Mouse (Mus musculus): ENCODE measurements around the gene Pgm2. TPM values are rescaled to one million over a fixed set of nuclear protein-coding genes. Genes with fewer than 3 reads are reported as not detected.

Pgm2 gene
- 7.6 TPM in 2 replicates for polyA plus RNA-seq (2012; rRNA removed)

DNA sequence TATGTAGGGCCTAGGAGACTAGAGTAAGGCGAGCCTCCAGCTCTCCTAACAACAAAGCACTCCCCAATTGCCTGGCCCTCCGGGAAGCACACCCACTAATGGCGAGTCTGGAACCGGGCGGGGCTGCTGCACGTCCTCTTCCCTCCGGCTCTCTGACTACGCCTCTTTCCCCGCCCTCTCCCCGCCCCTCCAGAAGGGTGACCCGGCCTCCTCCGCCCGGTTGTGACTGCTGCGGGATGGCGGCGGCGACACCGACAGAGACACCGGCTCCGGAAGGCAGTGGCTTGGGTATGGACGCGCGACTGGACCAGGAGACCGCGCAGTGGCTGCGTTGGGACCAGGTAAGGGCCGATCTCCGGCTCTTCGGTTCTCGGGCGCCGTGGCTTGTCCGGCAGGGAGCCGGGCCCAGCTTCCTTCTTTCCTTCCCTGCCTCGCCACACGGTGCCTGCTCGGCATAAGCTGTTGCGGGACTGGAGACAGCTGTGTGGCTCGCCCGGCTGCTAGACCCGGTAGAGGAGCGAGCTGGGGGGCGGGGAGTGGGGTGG, at the start of gene Pgm2:
TSS of gene Pgm2 (plus strand) at position 203 of the 545 bp plus-strand sequence.
- Histone ChIP-seq H3K36me3 (ENCODE audit: control insufficient read depth, insufficient read depth, low read length) (no peaks in the 10 kb centered on the region), H3K4me1 (ENCODE audit: control insufficient read depth, insufficient read depth, low read length) (no peaks in the 10 kb centered on the region), H3K27ac (ENCODE audit: insufficient read depth, low read depth, low read length) (no peak within 1 kb of the TSS; the same call in 1 of the 2 replicates), H3K4me3 (ENCODE audit: insufficient read depth, low read depth, low read length) (peak within 1 kb of the TSS; percentile 68), H3K27me3 (replicated peaks; ENCODE audit: control insufficient read depth, insufficient read depth, low read length) (no peaks in the 10 kb centered on the region)
- TF ChIP-seq CTCF (conservative IDR thresholded peaks at IDR 0.05; ENCODE audit: insufficient read depth, insufficient read length, low read depth, low read length), result no peak
- TF ChIP-seq POLR2A (IDR thresholded peaks at IDR 0.05; ENCODE audit: low read depth, low read length), result peak; percentile 12
- under 1% methylated on average over 43 of the region's 43 CpGs for WGBS
- peak; percentile 89 for DNase-seq

DNA sequence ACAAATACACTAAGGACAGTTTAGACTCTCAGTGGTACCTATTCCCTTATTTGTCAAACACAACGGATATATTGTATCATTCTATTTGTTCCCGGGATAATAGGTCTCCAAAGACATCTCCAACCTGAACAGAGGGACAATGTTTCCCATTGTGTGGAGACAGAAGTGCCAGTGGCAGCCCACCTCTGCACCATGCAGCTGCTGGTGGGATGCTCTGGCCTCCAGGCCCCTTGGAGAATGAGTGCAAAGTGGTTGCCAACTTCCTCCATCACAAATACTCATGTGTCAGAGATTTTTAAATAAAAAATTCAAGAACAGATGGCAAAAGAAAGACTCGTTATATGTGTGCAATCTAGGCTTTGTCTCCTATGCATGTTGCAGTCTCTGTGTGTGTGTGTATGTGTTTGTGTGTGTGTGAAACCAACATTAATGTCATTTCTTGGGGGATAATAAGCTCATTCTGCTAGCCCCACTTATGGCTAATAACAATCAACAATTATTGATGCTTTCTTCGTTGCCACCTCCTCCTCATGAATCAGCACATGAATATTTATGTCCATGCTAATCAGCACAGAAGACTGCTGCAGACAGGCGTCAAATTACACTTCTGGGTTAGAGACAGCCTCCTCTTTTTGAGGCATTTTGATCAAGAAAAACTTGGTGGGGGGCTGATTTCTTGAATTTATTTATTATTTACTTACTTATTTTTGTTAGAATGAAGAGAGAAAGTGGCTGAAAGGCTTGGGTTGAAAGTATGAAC, 48.9 kb upstream of the Pgm2 start:
- DNase-seq, result no peak
- Histone ChIP-seq H3K4me3 (ENCODE audit: insufficient read depth, low read depth, low read length) (no peak overlapping the region), H3K4me1 (ENCODE audit: control insufficient read depth, insufficient read depth, low read length) (no peaks in the 10 kb centered on the region), H3K27me3 (replicated peaks; ENCODE audit: control insufficient read depth, insufficient read depth, low read length) (no peaks in the 10 kb centered on the region; the same call in 1 of the 2 replicates), H3K27ac (ENCODE audit: insufficient read depth, low read depth, low read length) (no peak overlapping the region), H3K36me3 (ENCODE audit: control insufficient read depth, insufficient read depth, low read length) (no peaks in the 10 kb centered on the region)
- 80% methylated on average over 5 of the region's 5 CpGs for WGBS
- TF ChIP-seq CTCF (conservative IDR thresholded peaks at IDR 0.05; ENCODE audit: insufficient read depth, insufficient read length, low read depth, low read length), result no peak

DNA sequence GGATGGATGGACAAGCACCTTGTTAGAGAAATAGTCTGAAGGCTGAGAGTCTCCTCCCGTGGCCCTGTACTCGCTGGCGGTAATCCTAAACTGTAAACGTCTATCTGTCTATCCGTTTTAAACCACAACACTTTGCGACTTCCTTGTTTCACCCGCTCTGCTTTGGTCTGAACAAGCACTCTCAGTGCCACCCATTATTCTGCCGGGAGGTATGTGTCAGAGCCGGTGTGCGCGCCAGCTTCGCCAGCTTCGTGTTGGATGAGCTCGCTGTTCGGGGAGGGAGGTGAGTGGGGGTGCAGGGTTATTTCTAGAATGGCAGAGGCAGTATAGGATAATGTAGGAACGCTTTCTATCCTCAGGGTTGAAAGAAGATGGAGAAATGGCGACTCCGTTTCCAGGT, 48.0 kb upstream of the Pgm2 start:
- Histone ChIP-seq H3K36me3 (ENCODE audit: control insufficient read depth, insufficient read depth, low read length) (no peaks in the 10 kb centered on the region), H3K27ac (ENCODE audit: insufficient read depth, low read depth, low read length) (no peak overlapping the region), H3K4me3 (ENCODE audit: insufficient read depth, low read depth, low read length) (no peak overlapping the region), H3K27me3 (replicated peaks; ENCODE audit: control insufficient read depth, insufficient read depth, low read length) (no peaks in the 10 kb centered on the region; the same call in 1 of the 2 replicates), H3K4me1 (ENCODE audit: control insufficient read depth, insufficient read depth, low read length) (no peaks in the 10 kb centered on the region)
- WGBS, result 85% methylated on average over 18 of the region's 18 CpGs
- DNase-seq, result no peak
- TF ChIP-seq POLR2A (IDR thresholded peaks at IDR 0.05; ENCODE audit: low read depth, low read length) (no peak), CTCF (conservative IDR thresholded peaks at IDR 0.05; ENCODE audit: insufficient read depth, insufficient read length, low read depth, low read length) (no peak)

DNA sequence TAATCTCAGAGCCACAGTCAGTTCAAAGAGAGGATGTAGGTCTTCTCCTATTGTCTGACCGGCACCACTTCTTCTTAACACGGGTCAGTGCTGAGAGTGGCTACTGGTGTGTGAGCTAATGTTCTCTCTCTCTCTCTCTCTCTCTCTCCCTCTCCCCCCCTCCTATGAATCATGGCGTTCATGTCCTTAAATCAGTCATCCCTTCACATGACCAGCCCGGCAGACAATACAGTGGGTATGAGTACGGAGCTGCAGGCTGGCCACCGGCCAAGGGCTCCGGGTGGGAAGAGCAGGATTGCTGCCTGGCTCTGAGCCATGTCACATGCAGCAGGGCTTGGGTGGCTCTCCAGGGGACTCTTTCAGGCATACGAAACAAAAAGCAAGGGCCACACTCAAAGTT, 47.2 kb upstream of the Pgm2 start:
- TF ChIP-seq CTCF (conservative IDR thresholded peaks at IDR 0.05; ENCODE audit: insufficient read depth, insufficient read length, low read depth, low read length) (no peak), POLR2A (IDR thresholded peaks at IDR 0.05; ENCODE audit: low read depth, low read length) (no peak)
- Histone ChIP-seq H3K27me3 (replicated peaks; ENCODE audit: control insufficient read depth, insufficient read depth, low read length) (no peaks in the 10 kb centered on the region; the same call in 1 of the 2 replicates), H3K27ac (ENCODE audit: insufficient read depth, low read depth, low read length) (no peak overlapping the region), H3K4me1 (ENCODE audit: control insufficient read depth, insufficient read depth, low read length) (no peaks in the 10 kb centered on the region), H3K4me3 (ENCODE audit: insufficient read depth, low read depth, low read length) (0 out of 2 replicates have a peak overlapping the region, but pooled peaks have one; percentile 0), H3K36me3 (ENCODE audit: control insufficient read depth, insufficient read depth, low read length) (no peaks in the 10 kb centered on the region)
- DNase-seq, result peak; percentile 84
- WGBS, result 3% methylated on average over 8 of the region's 8 CpGs

DNA sequence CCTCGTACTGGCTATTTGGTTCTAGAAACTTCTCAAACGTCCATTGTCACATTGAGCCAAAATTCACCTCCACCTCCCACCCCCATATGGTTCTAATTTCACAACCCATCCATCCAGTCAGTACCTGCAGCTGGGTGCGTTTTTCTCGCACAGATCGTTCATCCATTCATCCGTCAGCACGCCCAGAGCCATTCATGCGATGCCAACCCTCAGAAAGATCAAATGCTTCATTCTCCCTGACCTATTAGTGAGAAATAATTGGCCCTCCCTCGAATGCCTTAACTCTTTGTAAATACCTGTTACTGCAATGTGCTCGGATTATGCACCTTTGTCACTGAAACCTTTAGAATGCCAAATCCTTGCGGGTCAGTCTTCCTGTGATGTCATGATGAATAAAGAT, 45.8 kb upstream of the Pgm2 start:
- Histone ChIP-seq H3K27ac (ENCODE audit: insufficient read depth, low read depth, low read length) (no peak overlapping the region), H3K36me3 (ENCODE audit: control insufficient read depth, insufficient read depth, low read length) (no peaks in the 10 kb centered on the region), H3K4me1 (ENCODE audit: control insufficient read depth, insufficient read depth, low read length) (no peaks in the 10 kb centered on the region), H3K4me3 (ENCODE audit: insufficient read depth, low read depth, low read length) (no peak overlapping the region), H3K27me3 (replicated peaks; ENCODE audit: control insufficient read depth, insufficient read depth, low read length) (no peaks in the 10 kb centered on the region; the same call in 1 of the 2 replicates)
- TF ChIP-seq CTCF (conservative IDR thresholded peaks at IDR 0.05; ENCODE audit: insufficient read depth, insufficient read length, low read depth, low read length) (no peak), POLR2A (IDR thresholded peaks at IDR 0.05; ENCODE audit: low read depth, low read length) (no peak)
- DNase-seq, result no peak
- 50% methylated on average over 11 of the region's 11 CpGs for WGBS

DNA sequence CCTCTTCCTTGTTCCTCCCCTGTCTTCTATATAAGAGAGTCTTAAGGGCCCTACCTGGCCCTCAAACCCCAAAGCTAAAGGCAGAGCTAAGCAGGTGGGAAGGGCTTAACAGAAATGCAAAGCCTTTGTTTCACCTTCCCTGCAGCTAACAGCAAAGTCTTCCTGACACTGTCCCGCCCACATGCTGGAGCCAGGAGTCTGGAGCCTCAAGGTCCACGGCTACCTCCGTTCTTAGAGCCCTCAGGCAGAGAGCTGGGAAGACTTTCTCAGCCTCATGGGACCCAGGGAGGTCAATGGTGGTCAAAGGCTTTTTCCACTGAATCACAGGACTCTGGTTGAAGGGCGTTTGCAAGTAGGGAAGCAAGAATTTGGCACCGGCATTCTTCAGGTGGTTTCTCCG, 44.8 kb upstream of the Pgm2 start:
- TF ChIP-seq POLR2A (IDR thresholded peaks at IDR 0.05; ENCODE audit: low read depth, low read length) (no peak), CTCF (conservative IDR thresholded peaks at IDR 0.05; ENCODE audit: insufficient read depth, insufficient read length, low read depth, low read length) (no peak)
- DNase-seq, result no peak
- WGBS, result 60% methylated on average over 6 of the region's 6 CpGs

DNA sequence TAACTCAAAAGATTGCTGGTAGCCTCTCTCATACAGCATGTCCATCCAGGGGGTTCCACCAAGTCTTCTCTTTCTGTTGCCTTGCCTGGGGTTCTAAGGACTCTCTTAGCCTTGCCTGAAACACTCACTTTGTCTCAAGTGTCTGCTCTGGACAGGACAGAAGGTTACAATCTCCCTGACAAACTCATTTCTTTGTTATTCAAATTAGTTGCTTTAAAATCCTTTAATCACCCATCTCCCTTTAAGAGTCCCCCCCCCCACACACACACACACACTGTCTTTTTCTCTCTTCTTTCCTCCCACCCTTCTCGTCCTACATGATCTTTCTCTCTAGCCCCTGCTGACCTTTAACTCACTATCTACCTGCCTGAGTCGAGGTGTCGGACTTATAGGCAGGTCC, 44.1 kb upstream of the Pgm2 start:
- Histone ChIP-seq H3K4me1 (ENCODE audit: control insufficient read depth, insufficient read depth, low read length) (no peaks in the 10 kb centered on the region), H3K36me3 (ENCODE audit: control insufficient read depth, insufficient read depth, low read length) (no peaks in the 10 kb centered on the region), H3K27me3 (replicated peaks; ENCODE audit: control insufficient read depth, insufficient read depth, low read length) (no peaks in the 10 kb centered on the region; the same call in 1 of the 2 replicates), H3K4me3 (ENCODE audit: insufficient read depth, low read depth, low read length) (no peak overlapping the region), H3K27ac (ENCODE audit: insufficient read depth, low read depth, low read length) (no peak overlapping the region)
- TF ChIP-seq CTCF (conservative IDR thresholded peaks at IDR 0.05; ENCODE audit: insufficient read depth, insufficient read length, low read depth, low read length), result no peak
- TF ChIP-seq POLR2A (IDR thresholded peaks at IDR 0.05; ENCODE audit: low read depth, low read length), result no peak
- DNase-seq, result no peak
- WGBS, result 73% methylated on average over 3 of the region's 3 CpGs

More for the DNA sequence above, 44.8 kb upstream of the Pgm2 start:
- Histone ChIP-seq H3K27ac (ENCODE audit: insufficient read depth, low read depth, low read length) (no peak overlapping the region), H3K36me3 (ENCODE audit: control insufficient read depth, insufficient read depth, low read length) (no peaks in the 10 kb centered on the region), H3K4me3 (ENCODE audit: insufficient read depth, low read depth, low read length) (no peak overlapping the region), H3K4me1 (ENCODE audit: control insufficient read depth, insufficient read depth, low read length) (no peaks in the 10 kb centered on the region), H3K27me3 (replicated peaks; ENCODE audit: control insufficient read depth, insufficient read depth, low read length) (no peaks in the 10 kb centered on the region; the same call in 1 of the 2 replicates)
